Mouse (Mus musculus) embryo, embryonic 10 days (tissue): ENCODE data around the gene Lhx1.

Experiments used
- DNase-seq: peaks from one replicate; pipeline ENCODE4 v3.0.0-alpha.2; 2015; ENCODE audit warnings: low spot score

Lhx1 gene

DNA sequence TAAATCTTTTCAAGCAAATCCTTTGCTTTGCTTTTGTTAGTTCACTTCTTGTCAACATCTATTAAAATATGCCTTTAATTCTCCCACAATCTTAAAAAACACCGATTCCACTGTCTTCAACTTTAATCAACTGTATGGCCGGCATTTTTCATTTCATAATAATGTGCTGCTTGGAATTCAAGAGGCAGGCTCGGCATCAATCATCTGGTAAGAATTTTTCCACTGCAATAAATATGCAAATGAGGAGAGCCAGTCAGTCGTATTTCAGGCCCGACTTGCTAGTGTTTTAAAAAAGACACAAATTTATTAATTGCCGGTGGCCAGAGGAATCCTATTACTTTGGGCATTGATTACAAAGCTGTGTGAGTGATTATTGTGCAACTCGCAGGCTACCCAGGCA is 43.7 kb downstream of the Lhx1 start:
- DNase-seq, result no peak

DNA sequence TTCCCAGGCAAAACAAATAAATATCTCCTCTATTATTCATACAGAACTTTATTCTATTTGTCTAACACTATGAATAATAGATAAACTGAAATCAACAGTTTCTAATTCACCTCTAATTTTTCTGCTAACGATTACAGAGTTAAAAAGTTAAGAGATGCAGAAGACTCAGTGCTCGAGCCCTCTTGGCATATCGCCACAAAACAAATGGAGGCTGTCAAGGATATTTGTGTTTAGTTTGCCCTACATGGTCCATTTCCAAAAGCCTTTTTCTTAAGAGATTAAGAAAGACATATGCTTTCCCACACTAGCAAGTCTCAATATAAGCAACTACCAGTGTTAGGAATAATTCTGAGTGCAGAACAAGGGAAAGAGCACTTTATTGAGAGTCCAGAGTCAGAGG is 44.9 kb downstream of the Lhx1 start:
- DNase-seq, result no peak

DNA sequence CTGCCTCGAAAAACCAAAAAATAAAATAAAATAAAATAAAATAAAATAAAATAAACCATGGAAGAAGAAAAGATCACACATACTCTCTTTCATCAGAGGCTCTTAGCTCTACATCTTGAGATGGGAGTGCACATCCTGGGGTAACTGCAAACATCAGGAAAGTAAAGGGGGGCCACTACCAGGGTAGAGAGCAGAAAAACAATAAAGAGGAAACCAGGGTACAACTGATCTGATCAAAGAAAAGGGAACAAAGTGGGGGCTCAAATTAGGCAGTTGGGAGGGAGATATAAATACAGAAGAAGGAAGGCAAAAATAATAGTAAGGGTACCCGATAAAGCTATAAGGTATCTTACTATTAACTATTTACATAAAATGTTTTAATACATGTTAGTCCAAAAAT is 48.7 kb downstream of the Lhx1 start:
- DNase-seq, result no peak

DNA sequence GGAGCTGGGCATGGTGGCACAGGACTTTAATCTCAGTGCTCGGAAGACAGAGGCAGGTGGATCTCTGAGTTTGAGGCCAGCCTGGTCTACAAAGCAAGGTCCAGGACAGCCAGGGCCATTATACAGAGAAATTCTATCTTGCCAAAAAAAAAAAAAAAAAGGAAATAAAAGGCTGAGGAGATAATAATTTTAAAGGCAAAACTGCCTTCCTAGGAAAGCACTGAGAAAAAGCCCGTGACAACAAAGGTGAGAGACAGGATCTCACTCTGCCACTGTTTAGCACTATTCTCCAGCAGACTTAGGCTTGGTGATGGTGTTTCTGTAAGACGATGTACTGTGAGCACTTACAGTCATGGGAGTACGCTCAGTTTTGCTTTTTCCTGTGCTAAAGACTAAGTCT is 49.3 kb downstream of the Lhx1 start:
- no peak for DNase-seq

DNA sequence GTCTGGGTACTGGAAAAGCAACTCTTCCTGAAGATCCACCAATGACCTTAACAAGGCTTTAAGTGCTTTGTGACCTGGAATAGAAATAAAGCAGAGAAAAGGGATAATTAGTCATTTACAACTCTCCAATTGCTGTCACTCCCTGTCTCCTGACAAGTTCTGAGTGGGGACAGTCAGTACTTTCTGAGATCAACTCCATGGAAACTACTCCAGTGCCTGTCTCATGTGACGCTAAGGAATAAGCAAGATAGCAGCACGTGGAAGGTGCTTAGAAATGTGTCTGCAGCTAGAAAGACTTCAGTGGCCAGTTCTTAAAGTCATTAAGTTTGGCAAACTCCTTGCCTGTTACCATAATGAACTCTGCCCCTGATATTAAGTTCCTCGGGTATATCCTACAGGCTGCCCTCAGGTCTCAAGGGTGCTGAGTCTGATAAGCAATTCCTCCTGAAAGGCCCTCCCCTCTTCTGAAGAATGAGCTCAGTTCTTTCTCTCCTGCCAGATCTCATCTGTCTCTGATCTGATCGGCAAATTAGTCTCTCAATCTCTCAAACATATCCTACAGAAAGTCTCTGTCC is 52.2 kb downstream of the Lhx1 start:
- no peak for DNase-seq
